Mouse (Mus musculus): ENCODE data around the gene Spaca9.
A peak's percentile ranks its signal among the peaks of the same experiment; 100 is the strongest.

Spaca9 gene

GRCm38 (mm10) chr2:28699361-28700335 is at the start of gene Spaca9, which contains the start of gene Ak8:
TSS of gene Spaca9 (minus strand) at chr2:28699727.
TSS of gene Ak8 (plus strand) at chr2:28700164.
- peak; percentile 21 for DNase-seq (ENCODE audit: low spot score)

DNA sequence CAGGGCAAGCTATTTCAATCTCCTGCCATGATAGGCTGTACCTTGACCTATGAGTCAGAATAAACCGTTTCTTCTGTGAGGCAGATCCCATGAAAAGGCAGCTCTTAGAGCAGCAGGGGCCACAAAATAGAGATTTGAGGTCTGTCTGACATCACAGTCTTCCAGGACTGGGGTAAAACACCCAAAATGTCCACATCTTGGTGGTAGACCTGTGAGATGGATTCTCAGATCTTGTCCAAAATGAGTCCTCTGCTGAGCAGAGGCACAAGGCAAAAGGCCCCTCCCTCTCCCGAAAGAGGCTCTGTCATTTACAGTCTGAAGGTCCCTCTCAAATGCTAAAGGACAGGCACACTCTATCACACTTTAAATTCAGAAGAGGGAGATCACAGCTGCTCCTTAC is 48.2 kb upstream of the Spaca9 start:
- DNase-seq (ENCODE audit: low spot score): no peak

GRCm38 (mm10) chr2:28746682-28747332 is 47.3 kb upstream of the Spaca9 start:
- DNase-seq (ENCODE audit: low spot score): no peak

GRCm38 (mm10) chr2:28742701-28743100 is 43.2 kb upstream of the Spaca9 start:
- no peak for DNase-seq (ENCODE audit: low spot score)

DNA sequence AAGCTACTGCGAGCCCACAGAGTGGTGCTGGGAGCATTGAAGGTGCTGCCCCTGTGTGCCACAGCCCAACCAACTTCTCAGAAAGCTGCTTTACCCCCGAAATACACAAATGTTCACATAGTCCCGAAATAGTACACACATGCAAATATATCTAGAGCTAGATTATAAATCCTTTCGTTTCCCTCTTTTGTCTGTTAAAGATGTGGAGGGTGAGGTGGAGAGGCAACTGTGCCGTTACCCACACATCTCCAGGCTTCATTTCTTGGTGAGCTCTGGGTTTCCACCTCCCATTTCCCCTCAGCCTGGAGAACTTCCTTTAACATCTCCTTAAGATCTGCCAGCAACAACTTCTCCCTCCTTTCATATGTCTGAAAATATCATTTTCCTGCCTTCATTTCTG is 40.6 kb upstream of the Spaca9 start:
- no peak for DNase-seq (ENCODE audit: low spot score)

- DNase-seq (ENCODE audit: low spot score): no peak
These were observed 37.6 kb upstream of the Spaca9 start for GRCm38 (mm10) chr2:28737112-28737511.

- DNase-seq (ENCODE audit: low spot score): no peak
These were observed 31.1 kb upstream of the Spaca9 start for GRCm38 (mm10) chr2:28730676-28731075.

DNA sequence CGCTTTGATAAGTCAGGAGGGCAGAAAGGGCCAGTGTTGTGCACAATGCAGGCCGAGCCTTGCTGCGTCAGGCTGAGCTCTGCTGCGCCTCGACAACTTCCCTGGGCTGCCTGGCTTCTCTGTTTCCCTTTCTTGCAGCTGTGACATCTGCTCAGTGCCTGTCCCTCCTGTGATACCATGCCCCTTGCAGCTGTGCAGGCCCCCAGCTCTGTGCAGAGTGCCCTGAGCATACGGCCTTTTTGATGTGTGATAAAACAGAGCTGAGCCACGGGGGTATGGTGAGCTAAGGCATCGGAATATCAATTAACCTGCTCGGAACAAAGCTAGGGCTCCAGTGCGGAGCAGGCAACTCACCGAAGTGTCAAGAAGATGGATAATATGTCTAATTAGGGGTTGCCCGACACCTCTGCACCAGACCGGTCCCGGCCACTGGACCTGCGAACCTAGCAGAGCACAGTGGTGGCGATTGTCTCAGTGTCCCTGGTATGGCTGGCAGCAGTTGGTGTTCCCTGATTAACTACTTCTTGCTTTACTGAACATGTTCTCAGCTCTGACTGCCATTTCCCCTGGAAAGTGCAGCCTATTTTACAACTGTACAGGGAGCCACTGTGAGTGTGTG is 28.4 kb upstream of the Spaca9 start:
- no peak for DNase-seq (ENCODE audit: low spot score)

GRCm38 (mm10) chr2:28723912-28724311 is 24.4 kb upstream of the Spaca9 start:
- no peak for DNase-seq (ENCODE audit: low spot score)

GRCm38 (mm10) chr2:28722419-28722818 is 22.9 kb upstream of the Spaca9 start:
- DNase-seq (ENCODE audit: low spot score): no peak

GRCm38 (mm10) chr2:28713036-28713435 is 13.5 kb upstream of the Spaca9 start:
- DNase-seq (ENCODE audit: low spot score): no peak

GRCm38 (mm10) chr2:28706787-28707186 is 7.3 kb upstream of the Spaca9 start:
- DNase-seq (ENCODE audit: low spot score): no peak

GRCm38 (mm10) chr2:28706106-28706636 is 6.6 kb upstream of the Spaca9 start:
- no peak for DNase-seq (ENCODE audit: low spot score)

DNA sequence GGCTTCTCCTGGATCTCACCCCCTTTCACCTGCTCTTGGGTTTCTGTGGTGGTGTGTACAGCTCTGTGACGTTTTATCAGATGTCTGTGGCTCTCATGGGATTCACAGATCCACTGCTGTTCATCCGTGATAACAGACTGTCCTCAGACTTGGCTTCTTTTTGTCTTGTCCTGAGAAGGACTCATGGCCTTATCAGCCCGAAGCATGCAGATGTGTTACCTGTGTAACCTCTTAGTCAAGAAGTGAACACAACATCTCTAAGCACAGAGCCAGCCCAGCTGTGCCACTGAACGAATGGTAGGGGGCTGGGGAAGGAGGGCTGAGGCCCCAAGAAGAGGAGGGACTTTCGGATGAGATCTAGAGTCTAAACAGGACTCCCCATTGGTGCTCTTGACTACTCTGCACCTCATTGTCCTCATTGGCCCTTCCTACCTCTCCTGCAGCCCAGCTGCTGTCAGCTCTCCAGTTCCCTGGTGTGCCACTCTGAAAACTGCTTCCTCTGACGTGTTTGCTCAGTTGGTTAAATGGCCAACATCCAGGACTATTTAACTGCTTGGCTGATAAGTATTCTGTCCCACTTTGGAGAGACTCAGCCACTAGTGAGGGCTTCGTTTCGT is 2.2 kb upstream of the Spaca9 start:
- no peak for DNase-seq (ENCODE audit: low spot score)

- no peak for DNase-seq (ENCODE audit: low spot score)
These were observed 961 bp downstream of the Spaca9 start for GRCm38 (mm10) chr2:28698566-28698965.

DNA sequence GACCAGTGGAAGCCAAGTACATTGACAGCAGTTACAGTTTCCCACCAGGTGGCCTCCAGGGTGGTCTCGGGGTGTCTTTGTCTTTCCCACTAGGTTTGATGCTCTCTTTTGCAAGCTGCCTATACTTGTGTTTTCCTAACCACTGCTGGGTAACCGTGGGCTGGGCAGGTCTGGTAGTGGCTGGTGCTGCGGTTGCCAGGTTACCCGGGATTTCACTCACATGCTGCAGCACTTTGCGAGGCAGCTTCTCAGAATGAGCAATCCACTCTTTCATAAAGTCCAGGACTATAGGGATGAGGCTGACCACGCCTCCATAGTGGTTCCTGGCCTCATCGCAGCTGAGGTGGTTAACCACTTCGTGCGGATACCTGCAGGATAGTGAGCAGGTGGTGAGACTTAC is 6.8 kb downstream of the Spaca9 start:
- DNase-seq (ENCODE audit: low spot score): no peak

DNA sequence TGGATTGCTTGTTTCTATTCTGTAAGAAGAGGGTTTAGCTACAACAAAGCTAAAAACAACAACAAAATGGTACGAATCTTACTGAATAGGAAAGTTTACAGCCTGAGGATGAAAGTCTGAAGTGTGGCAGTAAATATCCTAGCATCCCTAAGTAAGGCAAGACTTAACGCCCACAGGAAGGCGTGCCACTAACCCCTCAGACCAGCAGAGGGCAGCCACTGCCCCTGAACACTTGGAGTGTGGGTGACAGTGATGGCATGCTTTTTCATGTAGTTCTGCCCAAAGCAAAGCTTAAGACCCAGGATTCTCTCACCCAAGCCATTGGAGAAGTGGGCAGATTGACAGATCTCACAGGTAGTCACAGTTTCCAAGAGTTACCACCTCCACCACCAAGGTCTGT is 11.1 kb downstream of the Spaca9 start:
- DNase-seq (ENCODE audit: low spot score): no peak

DNA sequence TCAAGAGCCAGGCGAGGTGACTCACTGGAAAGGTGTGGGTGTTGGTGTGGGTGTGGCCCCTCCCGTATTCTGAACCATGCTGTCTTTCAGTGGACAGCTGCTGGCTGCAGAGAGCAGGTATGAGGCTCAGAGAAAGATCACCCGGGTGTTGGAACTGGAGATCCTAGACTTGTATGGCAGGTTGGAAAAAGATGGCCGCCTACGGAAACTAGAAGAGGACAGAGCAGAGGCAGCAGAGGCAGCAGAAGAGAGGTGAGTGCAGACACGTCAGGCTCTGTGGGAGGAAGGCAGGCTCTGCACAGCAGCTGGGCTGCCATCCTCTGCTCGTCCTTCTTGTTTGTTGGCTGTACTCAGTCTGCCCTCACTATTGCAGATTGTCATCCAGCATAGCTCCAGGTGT is 13.6 kb downstream of the Spaca9 start:
- no peak for DNase-seq (ENCODE audit: low spot score)

DNA sequence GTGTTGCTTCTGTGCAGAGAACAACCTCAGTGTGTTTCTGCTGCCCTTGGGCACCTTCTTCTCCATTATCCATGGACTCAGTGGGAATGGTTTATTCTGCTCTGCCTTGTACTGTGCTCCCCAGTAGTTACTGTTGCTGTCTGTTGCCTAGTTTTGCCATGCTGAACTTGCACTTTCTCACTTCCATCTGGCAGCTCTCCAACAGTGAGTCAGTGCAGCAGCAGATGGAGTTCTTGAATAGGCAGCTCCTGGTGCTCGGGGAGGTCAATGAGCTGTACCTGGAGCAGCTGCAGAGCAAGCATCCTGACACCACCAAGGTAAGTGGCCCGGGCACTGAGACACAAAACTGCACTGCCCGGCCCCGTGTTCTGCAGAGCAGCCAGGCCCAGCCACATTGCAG is 17.8 kb downstream of the Spaca9 start:
- no peak for DNase-seq (ENCODE audit: low spot score)

DNA sequence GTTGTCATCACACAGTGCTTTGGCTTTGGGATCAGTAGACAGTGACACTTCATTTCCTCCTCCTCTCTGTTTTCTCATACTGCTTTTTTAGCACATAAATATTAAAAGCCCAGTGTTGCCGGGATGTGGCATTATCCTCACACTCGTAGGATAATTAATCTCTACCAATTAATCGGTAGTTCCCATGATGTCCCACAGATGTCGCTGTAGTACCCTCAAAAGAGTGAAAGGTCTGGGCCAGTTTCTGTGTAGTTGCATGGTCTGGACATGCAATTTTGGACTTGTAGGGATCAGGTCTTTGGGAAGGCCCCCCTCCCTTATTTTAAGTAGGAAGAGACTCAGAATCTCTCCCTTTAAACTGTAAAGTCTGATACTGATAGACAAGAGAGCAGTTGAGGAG is 18.8 kb downstream of the Spaca9 start:
- DNase-seq (ENCODE audit: low spot score): no peak

GRCm38 (mm10) chr2:28676005-28676404 is 23.5 kb downstream of the Spaca9 start:
- no peak for DNase-seq (ENCODE audit: low spot score)

- DNase-seq (ENCODE audit: low spot score): no peak
These were observed 28.1 kb downstream of the Spaca9 start for GRCm38 (mm10) chr2:28671438-28671837.

Measured in T-cell, adult 2 months (primary cell).